Mouse (Mus musculus) E14TG2a.4 (cell line): Measurements from ENCODE around the gene Rftn2.

ENCODE experiments used
- H3K27me3 ChIP-seq: 2 replicates; pipeline ENCODE4 v1.6.1; 2014; ENCODE audit warnings: low read length, control low read depth; ENCODE audit not compliant: insufficient read depth
- H3K36me3 ChIP-seq: 2 replicates; pipeline ENCODE4 v1.6.1; 2014; ENCODE audit warnings: low read length, control low read depth; ENCODE audit not compliant: insufficient read depth
- H3K4me1 ChIP-seq: replicated peaks from 2 replicates; pipeline ENCODE4 v1.6.1; 2014; ENCODE audit warnings: low read depth, low read length, control low read depth
- H3K4me3 ChIP-seq: replicated peaks from 2 replicates; pipeline ENCODE4 v1.5.1; 2014; ENCODE audit warnings: mild to moderate bottlenecking, low read length
- H3K9me3 ChIP-seq: 2 replicates; pipeline ENCODE4 v1.6.1; 2014; ENCODE audit warnings: low read length, control low read depth
- CTCF ChIP-seq: conservative IDR thresholded peaks from 2 replicates; pipeline ENCODE4 v1.5.1; 2014; ENCODE audit warnings: low read length
- NANOG ChIP-seq: IDR thresholded peaks from 2 replicates; pipeline ENCODE4 v1.6.1; 2014; ENCODE audit warnings: borderline replicate concordance, low read length, mixed read lengths
- POU5F1 ChIP-seq: IDR thresholded peaks from 2 replicates; pipeline ENCODE4 v1.6.1; 2014; ENCODE audit warnings: low read length, borderline replicate concordance

Rftn2 gene

DNA sequence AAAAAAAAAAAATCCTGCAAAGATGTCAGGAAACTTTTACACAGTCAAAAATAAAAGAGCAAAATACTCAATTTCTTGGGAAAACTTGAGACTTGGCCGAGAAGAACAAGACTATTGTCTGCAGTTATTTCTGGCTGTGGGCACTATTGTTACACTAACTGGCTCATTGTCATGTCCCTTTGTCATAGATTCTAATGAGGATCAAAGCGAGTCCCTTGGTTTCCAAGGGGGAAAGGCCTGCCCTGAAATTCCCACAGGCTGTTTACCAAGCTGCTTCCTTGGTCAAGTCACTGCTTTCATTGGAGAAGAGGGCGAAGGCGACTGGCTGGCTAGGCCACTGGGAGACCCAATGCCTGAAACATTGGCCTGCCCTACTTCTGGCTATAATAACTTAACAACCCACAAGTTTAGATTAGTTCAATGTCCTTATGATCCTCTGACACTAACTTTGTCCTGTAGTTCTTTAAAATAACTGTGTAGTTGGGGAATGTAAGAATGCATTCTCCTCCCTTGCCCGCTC, 20.7 kb downstream of the Rftn2 start:
- H3K9me3 ChIP-seq: no peaks in the 10 kb centered on the region
- no peak overlapping the region for H3K4me3 ChIP-seq
- no peaks in the 10 kb centered on the region for H3K36me3 ChIP-seq
- H3K4me1 ChIP-seq: peaks cover 57% of the 10 kb centered on the region
- peak; percentile 77; the same call in 1 of the 2 replicates for TF ChIP-seq NANOG
- TF ChIP-seq CTCF: no peak
- TF ChIP-seq POU5F1: no peak
- peaks cover 10% of the 10 kb centered on the region; the same call in 1 of the 2 replicates for H3K27me3 ChIP-seq

DNA sequence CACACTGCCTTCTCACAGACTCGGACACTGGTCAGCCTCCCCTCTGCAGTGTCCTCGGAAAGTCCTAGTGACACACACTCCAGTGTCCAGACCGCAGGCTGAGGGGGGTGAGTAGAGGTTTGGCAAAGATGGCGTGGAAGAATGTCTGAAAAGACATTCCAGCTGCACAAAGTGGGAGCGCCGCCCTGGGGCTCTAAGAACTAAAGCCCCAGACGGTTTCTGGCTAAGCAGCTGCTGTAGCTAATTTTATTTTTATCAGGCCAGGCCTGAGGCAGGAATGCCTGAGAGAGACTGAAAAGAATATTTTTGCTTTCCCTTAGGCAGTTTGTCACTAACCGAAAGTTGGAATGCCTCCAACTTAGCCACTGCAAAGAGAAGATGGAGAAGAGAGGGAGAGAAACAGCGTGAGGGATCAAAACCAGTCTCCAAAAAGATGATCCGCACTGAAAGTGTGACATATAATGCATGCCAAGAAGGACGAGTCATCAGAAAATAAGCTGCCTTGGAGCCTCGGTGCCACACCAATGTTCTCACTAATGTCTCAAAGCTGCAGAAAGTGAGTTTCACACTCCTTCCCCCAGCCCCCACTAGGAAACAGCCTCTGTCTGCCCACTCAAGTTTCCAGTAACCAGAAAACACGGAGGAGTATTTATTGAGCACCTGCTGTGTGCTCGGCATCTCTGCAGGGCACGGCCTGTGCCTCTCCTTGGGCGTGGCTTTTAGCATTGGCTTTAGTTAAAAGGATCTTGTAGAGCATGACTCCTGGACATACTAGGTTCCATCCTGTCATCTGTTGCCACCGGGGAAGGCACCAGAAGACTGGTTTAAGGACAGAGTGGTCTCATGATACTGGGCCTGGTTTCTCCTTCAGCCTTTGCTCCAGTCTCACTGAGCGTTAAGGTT, 24.5 kb downstream of the Rftn2 start:
- H3K27me3 ChIP-seq: peaks cover 5% of the 10 kb centered on the region; the same call in 1 of the 2 replicates
- no peaks in the 10 kb centered on the region for H3K9me3 ChIP-seq
- 0 out of 2 replicates have a peak overlapping the region, but pooled peaks have one; percentile 8 for H3K4me3 ChIP-seq
- H3K4me1 ChIP-seq: peaks cover 67% of the 10 kb centered on the region
- no peaks in the 10 kb centered on the region for H3K36me3 ChIP-seq
- TF ChIP-seq POU5F1 (no peak), CTCF (no peak), NANOG (no peak)

DNA sequence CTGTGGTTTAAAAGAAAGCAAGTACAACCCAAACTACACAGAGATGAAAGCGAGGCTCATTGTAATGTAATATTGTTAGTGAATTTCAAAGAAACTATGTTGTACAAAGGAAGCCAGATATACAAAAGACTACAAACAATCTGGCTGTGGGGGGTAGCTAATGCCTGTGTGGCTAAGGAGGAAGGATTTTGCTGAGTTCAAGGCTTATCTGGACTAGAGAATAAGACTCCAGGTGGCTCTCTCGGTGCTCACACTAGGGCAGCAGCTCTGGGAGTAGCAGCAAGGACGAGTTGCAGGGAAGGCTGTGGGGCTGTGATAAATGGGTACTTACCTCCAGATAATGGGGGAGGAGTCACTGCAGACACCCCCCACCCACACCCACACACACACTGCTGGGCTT, 27.9 kb downstream of the Rftn2 start:
- 0 out of 2 replicates have a peak overlapping the region, but pooled peaks have one; percentile 30 for H3K4me3 ChIP-seq
- H3K36me3 ChIP-seq: no peaks in the 10 kb centered on the region
- peak; percentile 80 for TF ChIP-seq NANOG
- 0 out of 2 replicates have a peak, but pooled peaks have one; percentile 52 for TF ChIP-seq POU5F1
- TF ChIP-seq CTCF: no peak
- no peaks in the 10 kb centered on the region for H3K9me3 ChIP-seq
- H3K27me3 ChIP-seq: peaks cover 15% of the 10 kb centered on the region
- peaks cover 80% of the 10 kb centered on the region for H3K4me1 ChIP-seq

DNA sequence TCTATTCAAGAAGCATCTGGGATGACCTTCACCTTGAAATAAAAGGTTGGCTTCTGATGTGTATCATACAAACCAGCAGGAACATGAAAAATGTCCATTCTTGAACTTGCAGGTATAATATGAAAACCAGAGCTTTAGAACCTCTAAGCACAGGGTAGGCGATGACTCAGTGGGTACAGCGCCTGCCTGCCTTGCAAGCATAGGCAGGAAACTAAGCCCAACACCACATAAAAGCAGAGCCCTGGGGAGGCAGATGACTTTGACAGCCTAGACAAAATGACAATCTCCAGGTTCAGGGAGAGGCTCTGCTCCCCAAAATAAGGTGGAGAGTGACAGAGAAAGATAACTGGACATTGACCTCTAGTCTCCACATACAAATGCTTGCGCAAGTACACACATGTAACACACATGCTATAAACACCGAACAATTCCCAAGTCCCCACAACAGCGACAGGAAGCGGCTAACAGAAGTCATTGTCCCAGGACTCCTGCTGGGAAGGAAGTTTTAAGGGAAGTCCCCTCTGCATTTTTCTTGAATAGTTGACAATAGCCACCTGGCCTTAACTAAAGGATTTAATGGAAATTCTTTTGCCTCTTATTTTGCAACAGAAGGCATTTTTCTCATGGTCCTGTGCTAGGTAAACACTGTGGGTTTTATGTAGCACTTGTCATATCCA, 30.1 kb downstream of the Rftn2 start:
- Histone ChIP-seq H3K9me3 (no peaks in the 10 kb centered on the region), H3K36me3 (no peaks in the 10 kb centered on the region), H3K27me3 (peaks cover 15% of the 10 kb centered on the region), H3K4me3 (no peak overlapping the region), H3K4me1 (peaks cover 83% of the 10 kb centered on the region)
- TF ChIP-seq CTCF (no peak), NANOG (no peak), POU5F1 (no peak)

DNA sequence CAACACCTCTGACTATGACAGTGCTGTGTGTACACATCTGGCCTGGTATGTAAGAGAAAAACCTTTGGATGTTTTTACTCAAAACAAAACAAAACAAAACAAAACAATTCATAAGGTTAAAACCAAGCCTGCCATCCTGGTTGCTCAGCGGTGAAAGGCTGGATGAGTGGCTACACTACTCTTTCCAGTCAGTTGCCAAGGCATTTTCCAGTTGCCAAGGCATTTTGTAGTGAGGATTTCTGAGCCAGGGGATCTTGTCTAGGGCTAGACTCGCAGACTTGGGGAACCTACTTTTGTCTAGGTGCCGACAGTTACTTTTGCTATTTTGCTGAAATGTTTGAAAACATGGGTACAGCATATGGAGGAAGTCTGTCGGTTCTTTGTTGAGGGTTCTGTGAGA, 31.6 kb downstream of the Rftn2 start:
- Histone ChIP-seq H3K36me3 (no peaks in the 10 kb centered on the region), H3K9me3 (no peaks in the 10 kb centered on the region), H3K27me3 (peaks cover 10% of the 10 kb centered on the region), H3K4me3 (no peak overlapping the region), H3K4me1 (peaks cover 93% of the 10 kb centered on the region)
- no peak for TF ChIP-seq POU5F1
- no peak for TF ChIP-seq NANOG

DNA sequence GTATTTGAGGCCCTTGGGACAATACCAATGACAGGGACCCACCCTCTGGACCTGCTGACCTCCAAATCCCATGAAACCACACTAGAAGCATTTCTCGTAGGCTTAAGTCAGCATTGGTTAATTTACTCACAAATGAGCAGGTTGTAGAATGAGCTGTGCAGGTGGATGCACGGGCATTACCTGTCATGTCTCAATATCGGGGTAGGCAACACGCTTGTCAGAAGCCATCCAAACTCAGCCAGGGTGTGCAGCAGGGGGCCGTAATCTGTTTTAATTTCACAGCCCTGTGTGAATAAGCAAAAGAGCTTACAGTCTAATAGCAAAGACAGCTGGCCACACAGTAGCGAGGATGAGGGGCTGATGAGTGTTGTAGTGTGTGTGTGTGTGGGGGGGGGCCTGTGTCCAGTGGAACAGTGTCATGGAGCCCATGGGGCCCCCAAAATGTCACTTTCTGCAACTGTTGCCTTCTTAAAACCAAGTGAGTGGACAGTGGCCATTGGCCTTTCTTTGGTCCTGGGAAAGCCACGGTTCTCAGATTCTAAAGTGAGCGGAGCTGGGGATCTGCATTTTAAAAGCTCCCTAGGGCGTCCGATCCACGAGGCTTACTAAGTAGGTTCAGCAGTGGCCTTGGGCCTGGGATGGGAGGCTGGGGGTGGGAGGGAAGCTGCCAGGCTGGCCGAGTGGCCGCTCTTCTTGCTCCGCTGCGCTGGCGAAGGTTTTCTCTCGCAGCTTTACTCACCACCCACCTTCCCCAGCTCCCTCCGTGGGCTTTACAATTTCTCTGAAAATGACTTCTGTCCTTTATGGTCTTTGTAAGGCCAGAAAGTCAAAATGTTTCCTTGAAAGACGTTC, 32.3 kb downstream of the Rftn2 start:
- no peaks in the 10 kb centered on the region for H3K9me3 ChIP-seq
- no peak overlapping the region for H3K4me3 ChIP-seq
- peaks cover 87% of the 10 kb centered on the region for H3K4me1 ChIP-seq
- peaks cover 10% of the 10 kb centered on the region for H3K27me3 ChIP-seq
- TF ChIP-seq CTCF (no peak), NANOG (no peak), POU5F1 (no peak)
- H3K36me3 ChIP-seq: no peaks in the 10 kb centered on the region

DNA sequence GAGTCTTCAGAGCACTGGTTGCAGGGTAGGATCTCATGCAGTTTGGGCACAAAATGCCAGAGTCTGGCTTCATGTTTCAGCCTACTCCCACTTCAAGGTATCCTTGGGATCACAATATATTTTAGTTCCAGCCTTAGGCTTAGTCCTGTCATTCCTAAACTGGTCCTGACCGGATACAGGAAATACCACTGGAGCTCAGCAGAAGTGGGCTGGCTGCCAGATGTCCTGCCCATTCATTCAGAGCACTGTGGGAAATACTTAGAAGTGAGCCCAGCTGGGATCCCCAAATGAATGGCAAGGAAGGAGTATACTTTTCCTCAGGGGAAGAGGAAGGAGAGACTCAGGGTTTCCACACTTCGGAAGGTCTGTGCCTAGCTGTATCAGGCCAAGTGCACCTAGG, 33.3 kb downstream of the Rftn2 start:
- Histone ChIP-seq H3K9me3 (no peaks in the 10 kb centered on the region), H3K27me3 (peaks cover 10% of the 10 kb centered on the region), H3K4me3 (no peak overlapping the region), H3K4me1 (peaks cover 79% of the 10 kb centered on the region), H3K36me3 (no peaks in the 10 kb centered on the region)
- TF ChIP-seq POU5F1 (no peak), NANOG (no peak), CTCF (no peak)

DNA sequence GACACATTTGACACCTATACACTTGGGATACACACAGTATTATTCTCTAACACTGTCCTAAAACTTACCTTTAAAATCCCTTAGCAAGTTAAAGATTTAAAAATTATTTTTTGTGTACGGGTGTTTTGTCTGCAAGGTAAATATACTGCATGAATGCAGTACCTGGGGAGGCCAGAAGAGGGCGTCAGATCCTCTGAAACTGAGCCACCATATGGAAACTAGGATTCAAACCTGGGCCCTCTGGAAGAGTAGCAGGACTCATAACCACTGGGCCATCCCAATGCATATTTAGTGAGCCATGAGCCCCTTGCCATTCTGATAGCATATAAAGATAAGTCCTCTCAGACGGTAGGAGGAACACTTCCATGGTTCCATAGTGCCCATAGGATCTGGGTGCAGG, 33.8 kb downstream of the Rftn2 start:
- H3K36me3 ChIP-seq: no peaks in the 10 kb centered on the region
- H3K4me1 ChIP-seq: peaks cover 76% of the 10 kb centered on the region
- H3K4me3 ChIP-seq: no peak overlapping the region
- H3K9me3 ChIP-seq: no peaks in the 10 kb centered on the region
- H3K27me3 ChIP-seq: peaks cover 10% of the 10 kb centered on the region
- TF ChIP-seq NANOG (no peak), POU5F1 (no peak), CTCF (peak; percentile 99)
